Mouse (Mus musculus): ENCODE data around the gene Terf2.
"Not testable (repeated sequence)": the region's sequence is repeated elsewhere in the genome, so short reads cannot be mapped to it uniquely, and the experiment has no call there.

Terf2 gene

DNA sequence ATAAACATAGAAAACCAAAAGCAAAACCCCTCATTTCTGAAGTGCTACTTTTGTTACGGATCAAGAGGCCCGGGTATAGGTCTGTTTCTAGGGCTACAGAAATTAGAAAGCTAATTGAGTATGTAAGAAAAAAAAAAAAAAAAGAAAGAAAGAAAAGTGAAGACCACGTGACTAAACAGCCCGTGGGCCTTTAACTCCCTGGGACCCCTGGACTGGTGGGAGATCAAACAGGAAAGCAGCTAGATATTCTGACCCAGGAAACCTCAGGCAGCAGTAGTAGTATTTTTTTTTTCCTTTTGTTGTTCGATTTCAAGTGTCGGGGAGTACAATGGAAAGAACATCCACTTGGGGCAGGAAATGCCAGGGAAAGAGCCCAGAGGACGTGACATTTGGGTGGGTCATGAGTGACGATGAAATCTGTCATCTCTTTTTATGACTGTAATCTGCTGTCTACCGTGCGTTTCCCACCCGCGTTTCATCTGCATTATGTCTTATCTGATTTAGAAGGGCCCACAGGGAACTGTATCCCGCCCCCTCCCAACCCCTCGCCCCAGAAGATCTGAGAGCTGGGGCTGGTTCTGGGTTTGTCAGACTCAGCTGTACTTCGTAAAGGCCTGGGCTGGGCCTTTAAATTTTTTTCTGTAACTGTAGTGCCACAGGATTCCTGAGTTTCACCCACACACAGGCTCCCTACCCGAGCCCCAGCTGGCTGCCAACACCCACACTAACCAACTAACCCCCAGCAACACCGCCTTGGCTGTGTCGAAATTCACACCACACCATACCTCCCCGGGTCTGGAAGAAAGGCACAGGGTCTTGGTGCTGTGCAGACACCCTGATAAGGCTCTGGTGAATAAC is 18.0 kb upstream of the Terf2 start:
- DNase-seq (ENCODE audit: low read depth in 2 of 2, low spot score in 2 of 2): no peak

DNA sequence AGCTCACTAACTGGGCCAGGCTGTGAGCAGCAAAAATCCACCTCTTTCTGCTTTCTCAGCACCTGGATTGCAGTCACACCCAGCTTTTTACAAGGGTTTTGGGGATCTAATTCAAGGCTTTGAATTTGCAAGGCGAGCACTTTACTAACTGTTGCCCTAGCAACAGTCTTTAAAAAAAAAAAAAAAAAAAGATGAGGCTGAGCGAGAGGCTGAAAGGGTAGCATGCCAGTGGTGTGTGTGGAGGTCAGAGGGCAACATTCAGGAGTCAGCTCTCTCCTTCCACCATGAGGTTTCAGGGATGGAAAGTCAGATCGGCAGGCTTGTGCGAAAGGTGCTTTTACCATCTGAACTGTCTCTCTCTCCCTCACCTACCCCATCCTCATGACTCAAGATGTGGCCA is 16.9 kb upstream of the Terf2 start:
- DNase-seq (ENCODE audit: low read depth in 2 of 2, low spot score in 2 of 2): no peak

DNA sequence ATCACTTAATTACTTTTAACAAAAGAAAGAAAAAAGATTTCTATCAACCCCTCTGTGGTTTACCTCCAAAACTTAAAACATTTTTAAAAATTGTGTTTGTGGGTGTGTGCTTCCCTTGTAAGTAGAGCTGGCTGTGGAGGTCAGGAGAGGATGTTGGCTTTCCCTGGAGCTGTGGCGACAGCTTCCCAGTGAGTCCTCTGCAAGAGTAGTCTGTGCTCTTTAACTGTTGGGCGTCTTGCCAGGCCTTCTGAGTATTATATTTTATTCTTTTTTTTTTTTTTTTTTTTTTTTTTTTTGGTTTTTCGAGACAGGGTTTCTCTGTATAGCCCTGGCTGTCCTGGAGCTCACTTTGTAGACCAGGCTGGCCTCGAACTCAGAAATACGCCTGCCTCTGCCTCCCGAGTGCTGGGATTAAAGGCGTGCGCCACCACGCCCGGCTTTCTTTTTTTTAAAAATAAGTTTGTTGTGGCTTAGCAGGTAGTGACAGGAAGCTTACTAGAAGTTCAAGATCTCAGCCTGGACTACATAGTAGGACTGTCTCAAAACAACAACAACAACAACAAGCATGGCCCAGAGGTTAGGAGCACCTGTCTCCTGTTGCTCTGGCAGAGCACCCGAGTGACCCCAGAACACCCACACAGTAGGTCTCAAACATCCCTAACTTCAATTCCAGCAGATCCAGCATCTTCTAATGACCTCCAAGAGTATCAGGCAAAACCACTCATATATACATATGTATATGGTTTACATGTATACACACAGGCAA is 15.2 kb upstream of the Terf2 start:
- DNase-seq (ENCODE audit: low read depth in 2 of 2, low spot score in 2 of 2): no peak

DNA sequence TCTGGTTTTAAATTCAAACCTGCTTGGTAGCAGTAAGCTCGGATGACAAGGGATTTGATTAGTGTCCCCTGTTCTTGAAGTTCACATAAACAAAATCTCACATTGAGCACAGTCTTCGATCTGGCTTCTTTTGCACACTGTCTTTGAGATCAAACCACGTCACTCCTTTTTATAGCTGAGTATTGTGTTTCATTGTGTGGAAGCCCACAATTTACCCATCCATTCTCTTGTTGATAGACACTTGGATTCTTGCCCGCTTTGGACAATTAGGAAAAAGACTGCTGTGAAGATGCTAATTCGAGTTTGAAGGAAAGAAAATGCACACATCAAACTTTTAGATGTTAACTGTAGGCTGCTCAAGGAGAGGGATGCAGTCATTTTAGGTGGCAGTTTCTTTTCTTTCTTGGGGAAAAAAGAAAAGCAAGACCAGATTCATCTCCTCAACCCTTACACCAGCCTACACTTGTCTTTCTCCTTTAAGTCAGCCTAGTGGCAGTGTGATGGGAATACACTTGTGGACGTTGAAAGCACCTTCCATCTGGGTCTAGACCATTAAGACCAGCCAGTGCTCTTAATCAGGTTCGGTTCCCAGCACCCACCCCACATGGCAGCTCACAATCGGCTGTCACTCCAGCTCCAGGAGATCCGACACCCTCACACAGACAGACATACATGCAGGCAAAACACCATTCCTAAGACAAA is 14.4 kb upstream of the Terf2 start:
- DNase-seq (ENCODE audit: low read depth in 2 of 2, low spot score in 2 of 2): no peak

DNA sequence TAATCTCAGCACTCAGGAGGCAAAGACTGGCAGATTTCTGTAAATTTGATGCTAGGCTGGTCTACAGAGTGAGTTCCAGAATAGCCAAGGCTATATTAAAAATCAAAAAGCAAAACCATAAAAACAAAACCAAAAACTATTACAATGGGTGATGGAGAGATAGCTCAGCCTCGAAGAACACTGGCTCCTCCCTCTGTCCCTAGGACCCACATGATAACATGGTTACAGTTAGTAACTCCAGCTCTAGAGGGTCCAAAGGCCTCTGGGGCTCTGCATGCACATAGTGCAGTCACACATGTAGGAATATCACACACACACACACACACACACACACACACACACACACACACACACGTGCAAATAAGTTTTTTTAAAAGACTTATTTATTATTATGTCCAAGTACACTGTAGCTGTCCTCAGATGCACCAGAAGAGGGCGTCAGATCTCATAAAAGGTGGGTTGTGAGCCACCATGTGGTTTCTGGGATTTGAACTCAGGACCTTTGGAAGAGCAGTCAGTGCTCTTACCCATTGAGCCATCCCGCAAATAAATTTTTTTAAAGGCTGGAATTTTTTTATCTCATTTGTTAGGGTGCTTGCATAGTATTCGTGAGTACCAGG is 13.6 kb upstream of the Terf2 start:
- DNase-seq (ENCODE audit: low read depth in 2 of 2, low spot score in 2 of 2): no peak

DNA sequence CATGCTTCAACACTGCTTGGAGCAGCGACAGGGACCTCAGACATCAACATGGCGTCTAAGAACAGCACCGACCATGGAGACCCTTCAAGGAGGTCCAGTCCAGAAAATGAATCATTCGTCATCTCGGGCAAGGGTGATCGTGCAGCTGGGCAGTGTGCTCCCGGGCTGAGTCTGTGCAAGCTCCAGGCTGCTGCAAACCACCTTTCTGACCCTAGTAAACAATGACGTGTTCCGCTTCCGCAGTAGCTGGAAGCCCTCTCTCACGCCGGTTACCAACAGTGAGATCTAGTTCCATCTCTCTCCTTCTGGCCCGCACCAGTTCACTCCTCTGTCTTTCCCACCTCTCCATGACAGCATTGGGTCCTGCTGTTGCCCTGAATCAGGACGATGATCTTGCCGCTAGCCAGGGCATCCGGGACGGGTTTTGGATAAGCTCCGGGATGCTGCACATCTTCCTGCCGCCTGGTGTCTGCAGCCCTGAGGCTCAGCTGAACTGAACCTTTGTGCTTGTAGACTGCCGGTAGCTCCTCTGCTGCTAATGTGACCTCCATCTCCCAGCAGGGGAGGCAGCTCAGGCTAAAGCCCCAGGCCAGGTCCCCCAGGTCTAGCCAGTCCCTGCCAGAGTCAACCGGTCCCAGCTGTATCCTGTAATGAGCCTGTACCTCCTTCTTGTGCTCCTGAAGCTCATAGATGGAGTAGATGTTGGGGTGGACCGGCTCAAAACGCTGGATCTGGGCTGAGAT is 12.8 kb upstream of the Terf2 start:
- DNase-seq (ENCODE audit: low read depth in 2 of 2, low spot score in 2 of 2): no peak

DNA sequence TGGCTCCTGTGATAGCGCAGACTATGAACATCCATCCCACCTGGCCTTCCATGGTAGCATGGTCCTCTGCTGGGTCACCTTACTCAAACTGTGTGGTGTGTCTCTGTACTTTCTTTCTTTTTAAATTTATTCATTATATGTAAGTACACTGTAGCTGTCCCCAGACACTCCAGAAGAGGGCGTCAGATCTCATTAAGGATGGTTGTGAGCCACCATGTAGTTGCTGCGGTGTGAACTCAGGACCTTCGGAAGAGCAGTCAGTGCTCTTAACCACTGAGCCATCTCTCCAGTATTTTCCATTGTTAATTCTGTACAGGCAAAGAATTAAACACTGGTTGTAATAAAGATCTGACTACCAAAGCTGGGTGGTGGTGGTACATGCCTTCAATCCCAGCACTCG is 11.7 kb upstream of the Terf2 start:
- not testable (repeated sequence) for DNase-seq (ENCODE audit: low read depth in 2 of 2, low spot score in 2 of 2)

DNA sequence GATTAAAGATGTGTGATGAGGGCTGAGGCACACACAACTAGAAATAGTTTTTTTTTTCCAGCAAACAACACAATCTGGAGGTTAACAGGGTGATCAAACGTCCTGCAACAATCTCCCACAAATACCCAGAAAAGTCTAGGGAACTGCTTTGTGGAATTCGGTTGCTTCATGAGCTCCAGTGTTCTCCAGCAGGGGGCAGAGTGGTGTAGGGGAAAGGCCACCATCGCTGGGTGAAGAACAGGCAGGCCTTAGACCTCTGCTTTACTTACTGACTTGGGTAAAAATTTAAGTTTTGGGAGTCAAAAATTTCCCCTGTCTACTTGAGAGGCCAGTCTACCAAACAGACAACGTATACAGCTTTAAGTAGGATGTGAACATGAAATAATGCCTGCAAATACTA is 8.2 kb upstream of the Terf2 start:
- peak; percentile 59 to 62 for DNase-seq (ENCODE audit: low read depth in 2 of 2, low spot score in 2 of 2)

DNA sequence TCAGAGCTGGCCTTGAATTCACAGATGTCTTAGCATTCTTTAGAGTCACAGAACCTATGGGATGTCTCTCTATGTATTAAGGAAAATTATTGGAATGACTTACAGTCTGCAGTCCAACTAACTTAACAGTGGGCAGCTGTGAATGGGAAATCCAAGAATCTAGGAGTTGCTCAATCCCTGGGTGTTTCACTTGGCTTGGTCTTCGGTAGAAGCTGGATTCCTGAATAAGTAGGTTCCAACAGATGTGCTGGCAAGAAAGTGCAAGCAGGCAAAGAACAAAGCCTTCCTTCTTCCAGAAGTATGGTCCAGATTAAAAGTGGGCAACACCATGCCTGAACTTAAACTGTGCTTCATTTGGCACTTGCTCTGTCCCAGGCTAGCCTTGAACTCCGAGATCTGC is 4.3 kb upstream of the Terf2 start:
- no peak for DNase-seq (ENCODE audit: low read depth in 2 of 2, low spot score in 2 of 2)

DNA sequence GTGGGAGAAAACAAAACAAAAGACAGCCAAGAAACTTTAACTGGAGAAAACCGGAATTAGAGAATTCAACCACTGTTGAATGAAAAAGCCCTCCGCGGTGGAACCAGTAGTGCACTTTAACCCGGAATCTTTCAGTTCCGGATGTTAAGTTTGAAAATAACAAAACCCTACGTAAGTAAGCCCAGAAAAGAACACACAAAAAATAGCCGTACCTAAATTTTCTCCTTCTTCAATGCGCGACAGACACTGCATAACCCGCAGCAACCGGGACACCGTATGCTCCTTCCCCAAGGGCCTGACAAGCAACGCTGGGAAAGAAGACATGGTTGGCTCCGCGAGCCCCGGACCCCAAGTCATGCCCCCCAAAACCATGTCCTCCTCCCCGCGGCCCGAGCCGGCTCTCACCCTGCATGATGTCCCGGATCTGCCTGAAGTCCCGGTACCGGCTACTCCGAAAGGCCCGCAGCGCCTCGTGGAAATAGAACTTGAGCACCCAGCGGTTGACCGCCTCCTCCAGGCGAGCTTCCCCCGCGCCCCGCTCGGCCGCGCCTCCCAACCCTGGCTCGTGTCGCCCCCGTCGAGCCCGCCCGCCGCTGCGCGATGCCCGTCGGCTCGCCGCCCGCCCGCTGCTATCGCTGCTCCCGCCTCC is 506 bp downstream of the Terf2 start:
- peak; percentile 46 to 57 for DNase-seq (ENCODE audit: low read depth in 2 of 2, low spot score in 2 of 2)

DNA sequence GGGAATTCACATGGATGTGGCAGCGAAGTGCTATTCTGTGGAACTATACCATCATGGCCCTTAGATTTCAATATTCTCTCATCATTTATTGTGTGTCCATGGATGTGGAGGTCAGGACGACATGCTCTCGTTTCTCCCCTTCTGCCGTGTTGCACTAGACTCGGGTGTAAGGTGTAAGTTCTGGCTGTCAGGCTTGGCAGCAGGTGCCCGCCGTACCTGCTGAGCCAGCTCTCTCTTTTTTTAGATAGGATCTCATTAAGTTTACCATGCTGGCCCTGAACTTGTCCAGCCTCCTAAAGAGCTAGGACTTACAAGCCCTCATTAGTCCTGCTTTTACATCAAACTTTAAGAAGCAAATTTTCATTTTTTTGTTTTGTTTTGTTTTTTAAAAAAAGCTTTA is 5.8 kb downstream of the Terf2 start:
- no peak for DNase-seq (ENCODE audit: low read depth in 2 of 2, low spot score in 2 of 2)

DNA sequence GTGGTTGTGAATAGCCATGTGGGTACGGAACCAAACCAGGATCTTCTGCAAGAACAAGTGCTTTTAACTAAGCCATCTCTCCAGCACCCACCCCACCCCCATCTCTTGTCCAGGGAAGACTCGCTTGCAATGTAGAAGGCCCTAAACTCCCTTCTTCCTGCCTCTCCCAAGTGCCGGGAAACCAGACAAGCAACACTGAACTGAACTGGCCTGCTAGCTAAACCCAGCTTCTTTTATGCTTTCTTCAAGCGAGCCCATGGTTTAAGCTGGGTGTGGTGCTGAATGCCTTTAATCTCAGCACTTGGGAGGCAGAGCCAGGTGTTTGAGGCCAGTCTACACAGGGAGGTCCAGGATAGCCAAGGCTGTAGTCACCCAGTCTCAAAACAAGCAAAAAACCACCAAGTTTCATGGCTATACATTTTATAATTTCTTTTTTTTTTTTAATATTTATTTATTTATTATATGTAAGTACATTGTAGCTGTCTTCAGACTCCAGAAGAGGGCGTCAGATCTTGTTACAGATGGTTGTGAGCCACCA is 7.8 kb downstream of the Terf2 start:
- no peak for DNase-seq (ENCODE audit: low read depth in 2 of 2, low spot score in 2 of 2)

DNA sequence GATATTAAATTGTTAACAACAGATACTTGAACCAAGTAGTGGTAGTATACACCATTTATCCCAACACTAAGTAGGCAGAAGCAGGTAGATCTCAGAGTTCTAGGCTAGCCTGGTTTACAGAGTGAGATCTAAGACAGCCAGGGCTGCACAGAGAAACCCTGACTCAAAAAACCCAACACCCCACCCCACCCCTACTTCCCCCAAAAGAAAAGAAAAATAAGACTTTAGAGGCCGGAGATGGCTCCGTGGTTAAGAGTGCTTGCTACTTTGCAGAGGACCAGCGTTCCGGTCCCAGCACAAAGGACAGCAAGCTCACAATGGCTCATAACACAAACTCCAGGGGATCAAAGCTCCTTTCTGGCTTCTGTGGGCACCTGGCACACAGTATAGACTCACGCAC is 10.3 kb downstream of the Terf2 start:
- no peak for DNase-seq (ENCODE audit: low read depth in 2 of 2, low spot score in 2 of 2)

DNA sequence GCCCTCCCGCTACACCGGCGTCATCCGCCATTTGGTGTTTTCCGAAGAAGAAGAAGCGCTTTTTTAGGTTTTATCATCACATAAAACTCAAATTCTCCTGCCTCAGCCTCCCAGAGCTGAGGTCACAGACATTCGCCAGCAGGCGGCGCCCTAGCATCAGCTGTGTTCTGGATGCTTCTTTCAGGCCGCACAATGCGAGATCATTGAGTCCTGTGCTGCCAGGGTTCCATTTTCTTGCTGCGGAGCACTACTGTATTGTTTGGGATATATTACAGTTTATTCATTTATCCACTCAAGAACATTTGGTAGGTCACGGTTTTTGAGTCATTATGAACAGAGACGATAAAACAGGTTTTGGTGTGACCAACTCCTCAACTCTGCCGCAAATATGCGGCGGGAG is 11.0 kb downstream of the Terf2 start:
- peak in 1 of 2 experiments; percentile 12 for DNase-seq (ENCODE audit: low read depth in 2 of 2, low spot score in 2 of 2)

DNA sequence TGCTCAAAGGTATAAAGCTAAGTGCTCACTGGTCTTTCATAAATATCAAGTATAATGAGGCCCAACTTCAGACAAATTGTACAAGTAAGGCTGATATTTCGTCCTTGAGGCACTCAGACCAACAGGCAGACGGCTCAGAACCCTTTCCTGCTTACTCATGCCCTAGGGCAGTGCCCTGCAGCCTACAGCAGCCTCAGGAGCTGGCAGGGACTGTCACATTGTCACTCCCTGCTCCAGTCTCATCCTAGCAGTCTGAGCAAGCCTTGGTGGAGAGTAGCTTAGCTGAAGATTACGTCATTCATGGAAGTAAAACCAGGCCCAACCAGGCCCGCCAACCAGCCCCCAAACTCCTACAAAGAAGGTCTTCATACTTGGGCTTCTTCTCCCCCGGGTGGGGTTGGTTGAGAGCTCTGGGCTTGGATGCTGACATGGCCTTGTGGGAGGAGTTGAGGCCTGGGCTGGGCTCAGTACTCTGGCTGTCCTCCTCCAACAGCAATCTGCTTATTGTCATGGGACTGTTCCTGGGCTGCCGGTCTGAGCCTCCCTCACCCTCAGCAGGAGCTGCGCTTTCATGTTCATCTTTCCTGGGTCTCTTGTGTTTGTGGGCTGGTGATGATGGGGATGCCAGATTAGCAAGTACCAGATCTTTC is 20.0 kb downstream of the Terf2 start:
- no peak for DNase-seq (ENCODE audit: low read depth in 2 of 2, low spot score in 2 of 2)

DNA sequence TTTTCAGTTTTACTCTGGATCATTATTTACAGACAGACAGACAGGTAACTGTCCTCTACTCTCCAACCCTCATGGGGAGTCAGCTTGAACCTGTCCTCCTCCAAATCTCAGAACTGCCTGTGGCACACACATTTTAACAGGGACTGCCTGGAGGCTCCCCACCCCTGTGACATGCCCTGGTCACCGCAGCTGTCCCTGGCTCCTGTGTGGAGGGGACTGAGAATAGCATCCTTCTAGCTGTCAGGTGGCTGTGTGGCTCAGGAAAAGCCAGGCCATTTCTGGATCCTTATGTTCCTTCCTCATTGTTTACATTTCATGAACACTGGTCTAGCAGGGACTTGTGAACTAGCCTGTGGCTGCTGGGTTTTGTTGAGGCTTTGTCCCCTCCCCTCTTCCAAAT is 22.2 kb downstream of the Terf2 start:
- DNase-seq (ENCODE audit: low read depth in 2 of 2, low spot score in 2 of 2): no peak

DNA sequence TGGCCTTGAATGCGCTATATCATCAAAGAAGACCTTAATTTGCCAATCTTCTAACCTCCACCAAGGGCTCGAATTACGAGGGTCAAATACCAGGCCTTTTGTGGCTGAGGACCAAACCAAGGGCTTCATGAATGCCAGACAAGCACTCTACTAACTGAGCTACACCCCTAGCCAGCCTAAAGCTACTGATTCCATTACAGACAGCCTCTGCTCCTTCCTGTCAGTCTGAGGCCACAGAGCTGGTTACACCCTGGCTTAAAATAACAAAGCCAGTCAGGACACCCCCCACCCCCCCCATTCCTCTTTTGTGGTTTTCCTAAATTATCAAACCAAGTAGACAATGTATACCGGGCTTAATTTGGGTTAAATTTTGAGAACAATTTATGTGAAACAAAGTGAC is 22.6 kb downstream of the Terf2 start:
- no peak for DNase-seq (ENCODE audit: low read depth in 2 of 2, low spot score in 2 of 2)

DNA sequence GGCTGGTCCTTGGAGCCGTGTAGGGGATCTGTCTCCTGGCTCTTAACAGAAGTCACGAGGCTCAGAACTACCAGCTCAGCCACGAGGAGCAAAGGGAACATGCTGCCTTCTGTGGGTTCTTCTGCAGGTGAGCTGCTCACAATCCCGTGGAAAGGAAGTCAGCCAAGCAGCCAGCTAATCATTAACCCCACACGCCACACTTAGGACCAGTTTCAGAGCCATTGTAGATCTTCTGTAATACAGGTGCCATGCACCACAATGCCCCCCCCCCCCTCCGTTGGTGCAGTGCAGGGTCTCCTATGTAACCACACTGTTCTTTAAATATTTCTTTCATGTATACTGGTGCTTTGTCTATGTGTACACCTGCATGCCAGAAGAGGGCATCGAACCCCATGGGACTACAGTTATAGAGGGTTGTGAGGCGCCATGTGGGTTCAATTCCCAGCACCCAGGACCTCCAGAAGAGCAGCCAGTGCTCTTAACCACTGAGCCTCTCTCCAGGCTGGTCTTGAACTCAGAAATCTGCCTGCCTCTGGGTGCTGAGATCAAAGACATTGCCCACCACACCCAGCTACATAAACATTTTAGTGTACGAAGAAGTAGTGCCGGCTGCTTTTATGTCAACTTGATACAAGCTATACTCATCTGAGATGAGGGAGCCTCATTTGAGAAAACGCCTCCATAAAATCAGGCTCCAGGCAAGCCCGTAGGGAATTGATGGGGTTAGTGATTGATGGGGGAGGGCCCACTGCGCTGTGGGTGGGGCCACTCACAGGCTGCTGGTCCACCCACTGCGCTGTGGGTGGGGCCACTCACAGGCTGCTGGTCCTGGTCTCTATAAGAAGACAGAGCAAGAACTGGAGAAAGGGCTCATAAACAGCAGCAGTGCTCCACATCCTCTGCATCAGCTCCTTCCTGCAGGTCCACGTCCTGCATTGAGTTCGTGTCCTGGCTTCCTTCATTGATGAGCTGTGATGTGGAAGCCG is 30.5 kb downstream of the Terf2 start, which contains the start of gene Tmed6:
TSS of gene Tmed6 (minus strand) at position 134 of the 986 bp plus-strand sequence.
- DNase-seq (ENCODE audit: low read depth in 2 of 2, low spot score in 2 of 2): no peak

Measured in CD8-positive naive resting alpha-beta T cell, adult 2 months (primary cell).